Mouse (Mus musculus) spleen, postnatal 10 days (tissue): Measurements from ENCODE around the gene Pdss1.

Source experiments
- DNase-seq, 2 experiments: peaks; one replicate each; pipeline ENCODE4 v3.0.0; 2021 to 2022; ENCODE audit warnings: low spot score in 2 of 2

Gene Pdss1

GRCm38 (mm10) chr2:22961681-22962080, 66.4 kb downstream of the Pdss1 start:
- DNase-seq, result no peak

GRCm38 (mm10) chr2:22962242-22962641, 66.9 kb downstream of the Pdss1 start:
- DNase-seq, result no peak

GRCm38 (mm10) chr2:22962970-22963369, 67.6 kb downstream of the Pdss1 start:
- DNase-seq, result no peak

DNA sequence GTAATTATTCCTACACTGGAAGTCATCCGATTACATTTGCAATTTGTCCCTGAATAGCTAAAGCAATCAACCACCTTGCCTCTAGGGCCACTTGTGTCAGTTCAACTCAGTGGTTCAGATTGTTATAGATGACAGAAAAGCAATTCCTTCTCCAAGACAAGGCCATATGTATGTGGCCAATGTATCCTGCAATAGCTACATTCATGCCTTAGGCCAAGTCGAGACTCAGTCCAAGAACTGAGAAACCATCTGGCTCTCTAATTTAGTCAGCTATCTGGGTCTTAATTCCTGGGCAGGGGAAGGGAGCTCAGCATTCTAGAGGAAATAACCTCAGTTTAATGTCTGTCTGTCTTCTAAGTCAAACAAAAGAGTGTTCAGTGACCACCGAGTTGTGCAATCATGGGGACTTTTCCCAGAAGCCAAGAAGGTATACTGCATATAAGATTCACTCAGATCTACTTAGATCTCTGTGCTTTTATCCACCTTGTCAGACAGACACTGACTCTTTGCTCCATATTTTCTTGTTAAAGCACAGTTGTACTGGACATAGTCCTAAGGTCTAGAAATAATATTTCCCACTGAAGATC, 82.2 kb downstream of the Pdss1 start:
- DNase-seq, result no peak

DNA sequence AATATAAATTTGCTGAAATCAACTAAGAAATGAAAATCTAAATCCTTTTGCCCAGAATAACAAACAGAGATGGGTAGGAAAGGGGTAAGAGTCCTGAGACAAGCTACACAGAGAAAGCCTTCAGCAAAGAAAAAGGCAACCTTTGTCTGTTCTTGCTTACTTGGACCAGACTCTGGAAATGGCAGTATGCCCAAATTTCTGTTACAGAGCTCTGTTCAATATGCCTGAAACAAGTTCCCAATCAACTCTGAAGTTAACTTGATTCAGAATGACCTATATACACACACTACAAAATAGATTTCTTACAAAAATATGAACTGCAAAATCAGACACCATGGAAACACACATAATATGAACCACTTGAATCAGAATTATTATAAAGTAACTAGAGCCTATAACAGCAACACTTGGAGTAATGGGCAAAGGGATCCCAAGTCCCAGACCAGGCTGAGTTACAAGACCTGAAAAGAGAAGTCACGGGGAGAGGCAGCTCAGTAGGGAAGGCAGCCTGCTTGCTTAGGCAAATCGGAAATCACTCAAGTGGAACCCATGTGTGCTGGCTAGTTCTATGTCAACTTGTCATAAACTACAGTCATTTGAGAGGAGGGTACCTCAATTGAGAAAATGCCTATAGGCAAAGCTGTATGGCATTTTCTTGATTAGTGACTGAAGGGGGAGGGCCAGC, 90.8 kb downstream of the Pdss1 start:
- DNase-seq, result peak in 1 of 2 experiments; percentile 34
